Mouse (Mus musculus) intestine, postnatal 0 days (tissue): ENCODE measurements around the gene Ddi2. TPM values are rescaled to one million over a fixed set of nuclear protein-coding genes. Genes with fewer than 3 reads are reported as not detected.

ENCODE experiments used
- ATAC-seq: fragments of 200-750 bp; cut with Nextera tagmentation; 2 replicates; pipeline ENCODE4 v1.8.0; 2017; ENCODE audit warnings: mild to moderate bottlenecking, moderate TSS enrichment, moderate library complexity
- H3K27ac ChIP-seq: fragments of 300-500 bp; sonication (generic); 2 replicates; pipeline ENCODE4 v1.5.1; 2014; ENCODE audit warnings: mild to moderate bottlenecking, low read depth, low read length, moderate library complexity
- H3K27me3 ChIP-seq: fragments of 300-500 bp; sonication (generic); replicated peaks from 2 replicates; pipeline ENCODE4 v1.6.1; 2014; ENCODE audit warnings: low read length, mixed read lengths; ENCODE audit not compliant: control insufficient read depth, insufficient read depth
- H3K36me3 ChIP-seq: fragments of 300-500 bp; sonication (generic); 2 replicates; pipeline ENCODE4 v1.6.1; 2014; ENCODE audit warnings: mild to moderate bottlenecking, moderate library complexity; ENCODE audit not compliant: control insufficient read depth, insufficient read depth
- H3K4me1 ChIP-seq: fragments of 300-500 bp; sonication (generic); replicated peaks from 2 replicates; pipeline ENCODE4 v1.6.1; 2014; ENCODE audit warnings: antibody characterized with exemption, low read length, mixed read lengths; ENCODE audit not compliant: control insufficient read depth, insufficient read depth
- H3K4me2 ChIP-seq: fragments of 300-500 bp; sonication (generic); replicated peaks from 2 replicates; pipeline ENCODE4 v1.6.1; 2014; ENCODE audit warnings: low read depth, mild to moderate bottlenecking, moderate library complexity
- H3K4me3 ChIP-seq: fragments of 300-500 bp; sonication (generic); 2 replicates; pipeline ENCODE4 v1.5.1; 2014; ENCODE audit warnings: low read depth, low read length
- H3K9ac ChIP-seq: fragments of 300-500 bp; sonication (generic); 2 replicates; pipeline ENCODE4 v1.6.1; 2014; ENCODE audit warnings: mild to moderate bottlenecking, low read depth, low read length
- H3K9me3 ChIP-seq: fragments of 300-500 bp; sonication (generic); 2 replicates; pipeline ENCODE4 v1.6.1; 2016; ENCODE audit warnings: mixed run types; ENCODE audit not compliant: control insufficient read depth
- CTCF ChIP-seq: sonication (generic); IDR thresholded peaks from 2 replicates; pipeline ENCODE4 v1.5.1; 2016; ENCODE audit warnings: low read depth, mild to moderate bottlenecking, control low read depth, antibody characterized with exemption, moderate library complexity
- WGBS: fragments of 180-500 bp; shearing (Covaris S2); extraction: QIAGEN DNeasy Blood & Tissue Kit; methylation state at CpG from one replicate; pipeline ENCODE4 v1.1.7; 2014; 5-methylcytosine and 5-hydroxymethylcytosine counted together
- polyA plus RNA-seq: library from polyadenylated mRNA; unstranded; fragments of >200 nt; fragmentation: Nextera tagmentation; extraction: Ambion mirVana; gene quantifications from 2 replicates; pipeline ENCODE4 v1.2.1, GENCODE M21; 2015

Gene Ddi2
- polyA plus RNA-seq, 1 experiment from 2014 or later: 15.9 TPM

GRCm38 (mm10) chr4:141704625-141705024, 18.6 kb downstream of the Ddi2 start:
- Histone ChIP-seq H3K27me3 (no peaks in the 10 kb centered on the region), H3K4me1 (no peaks in the 10 kb centered on the region), H3K27ac (no peak overlapping the region), H3K4me3 (no peak overlapping the region), H3K9me3 (no peaks in the 10 kb centered on the region), H3K4me2 (no peak overlapping the region), H3K36me3 (peaks cover 100% of the 10 kb centered on the region), H3K9ac (no peak overlapping the region)
- ATAC-seq: no peak
- TF ChIP-seq CTCF: no peak
- WGBS: 86% methylated on average over 2 of the region's 2 CpGs

GRCm38 (mm10) chr4:141694719-141695118, 28.5 kb downstream of the Ddi2 start:
- no peak overlapping the region for H3K27ac ChIP-seq
- H3K36me3 ChIP-seq: peaks cover 89% of the 10 kb centered on the region
- H3K4me3 ChIP-seq: no peak overlapping the region
- no peaks in the 10 kb centered on the region for H3K4me1 ChIP-seq
- H3K4me2 ChIP-seq: no peak overlapping the region
- no peak for ATAC-seq
- H3K27me3 ChIP-seq: no peaks in the 10 kb centered on the region
- no peak for TF ChIP-seq CTCF
- H3K9ac ChIP-seq: no peak overlapping the region
- WGBS: 91% methylated on average over 8 of the region's 8 CpGs
- H3K9me3 ChIP-seq: no peaks in the 10 kb centered on the region

GRCm38 (mm10) chr4:141688505-141688904, 34.7 kb downstream of the Ddi2 start:
- H3K4me3 ChIP-seq: no peak overlapping the region
- no peak overlapping the region for H3K4me2 ChIP-seq
- no peak for ATAC-seq
- H3K36me3 ChIP-seq: peaks cover 81% of the 10 kb centered on the region
- H3K27me3 ChIP-seq: no peaks in the 10 kb centered on the region
- no peaks in the 10 kb centered on the region for H3K4me1 ChIP-seq
- H3K9me3 ChIP-seq: no peaks in the 10 kb centered on the region
- 85% methylated on average over 8 of the region's 8 CpGs for WGBS
- no peak overlapping the region for H3K9ac ChIP-seq
- H3K27ac ChIP-seq: no peak overlapping the region
- no peak for TF ChIP-seq CTCF

- Histone ChIP-seq H3K27me3 (no peaks in the 10 kb centered on the region), H3K4me2 (no peak overlapping the region), H3K27ac (no peak overlapping the region), H3K9me3 (no peaks in the 10 kb centered on the region), H3K4me3 (no peak overlapping the region), H3K4me1 (no peaks in the 10 kb centered on the region), H3K9ac (no peak overlapping the region), H3K36me3 (peaks cover 81% of the 10 kb centered on the region)
- ATAC-seq: no peak
- TF ChIP-seq CTCF: no peak
- WGBS: 88% methylated on average over 8 of the region's 8 CpGs
Observed at GRCm38 (mm10) chr4:141686525-141686924, 36.7 kb downstream of the Ddi2 start.

GRCm38 (mm10) chr4:141686093-141686492, 37.1 kb downstream of the Ddi2 start:
- 83% methylated on average over 3 of the region's 3 CpGs for WGBS
- ATAC-seq: no peak
- no peak for TF ChIP-seq CTCF
- no peaks in the 10 kb centered on the region for H3K9me3 ChIP-seq
- H3K36me3 ChIP-seq: peaks cover 76% of the 10 kb centered on the region
- no peak overlapping the region for H3K4me2 ChIP-seq
- no peaks in the 10 kb centered on the region for H3K4me1 ChIP-seq
- H3K4me3 ChIP-seq: no peak overlapping the region
- no peak overlapping the region for H3K27ac ChIP-seq
- no peak overlapping the region for H3K9ac ChIP-seq
- H3K27me3 ChIP-seq: no peaks in the 10 kb centered on the region

GRCm38 (mm10) chr4:141685499-141685898, 37.7 kb downstream of the Ddi2 start, which contains the start of gene Rsc1a1:
Gene Rsc1a1 (minus strand): TSS chr4:141685599.
- Histone ChIP-seq H3K4me2 (no peak within 1 kb of the TSS), H3K27me3 (no peaks in the 10 kb centered on the region), H3K36me3 (peaks cover 70% of the 10 kb centered on the region), H3K27ac (no peak within 1 kb of the TSS), H3K4me3 (no peak within 1 kb of the TSS), H3K4me1 (no peaks in the 10 kb centered on the region), H3K9ac (no peak within 1 kb of the TSS), H3K9me3 (no peaks in the 10 kb centered on the region)
- 95% methylated on average over 6 of the region's 6 CpGs for WGBS
- no peak for ATAC-seq
- no peak for TF ChIP-seq CTCF

- TF ChIP-seq CTCF: no peak
- Histone ChIP-seq H3K4me1 (no peaks in the 10 kb centered on the region), H3K36me3 (peaks cover 61% of the 10 kb centered on the region), H3K9ac (no peak overlapping the region), H3K4me3 (no peak overlapping the region), H3K27me3 (no peaks in the 10 kb centered on the region), H3K9me3 (no peaks in the 10 kb centered on the region), H3K27ac (no peak overlapping the region), H3K4me2 (no peak overlapping the region)
- no peak for ATAC-seq
- 81% methylated on average over 12 of the region's 12 CpGs for WGBS
Observed at GRCm38 (mm10) chr4:141682706-141683230, 40.5 kb downstream of the Ddi2 start.
